Mouse (Mus musculus) midbrain, embryonic 11.5 days (tissue): ENCODE data around the gene Tmem132c. TPM values are rescaled to one million over a fixed set of nuclear protein-coding genes. Genes with fewer than 3 reads are reported as not detected.
A peak's percentile ranks its signal among the peaks of the same experiment; 100 is the strongest.

Experiments
- ATAC-seq: fragments of 200-750 bp; cut with Nextera tagmentation; 2 replicates; pipeline ENCODE4 v1.8.0; 2017; ENCODE audit warnings: moderate TSS enrichment, moderate library complexity; ENCODE audit not compliant: low FRiP score
- DNase-seq: peaks from one replicate; pipeline ENCODE4 v3.0.0; 2015; ENCODE audit warnings: low spot score; ENCODE audit errors: missing footprints
- H3K27ac ChIP-seq: fragments of 300-500 bp; sonication (generic); 2 replicates; pipeline ENCODE4 v1.5.1; 2014; ENCODE audit warnings: low read depth, low read length
- H3K27me3 ChIP-seq: fragments of 300-500 bp; sonication (generic); 2 replicates; pipeline ENCODE4 v1.6.1; 2014; ENCODE audit warnings: mild to moderate bottlenecking, low read length, moderate library complexity, mixed read lengths; ENCODE audit not compliant: control insufficient read depth, insufficient read depth
- H3K36me3 ChIP-seq: fragments of 300-500 bp; sonication (generic); 2 replicates; pipeline ENCODE4 v1.6.1; 2014; ENCODE audit warnings: mild to moderate bottlenecking, low read length, moderate library complexity, mixed read lengths; ENCODE audit not compliant: control insufficient read depth, insufficient read depth
- H3K4me1 ChIP-seq: fragments of 300-500 bp; sonication (generic); 2 replicates; pipeline ENCODE4 v1.6.1; 2014; ENCODE audit warnings: low read length; ENCODE audit not compliant: control insufficient read depth, insufficient read depth
- H3K4me2 ChIP-seq: fragments of 300-500 bp; sonication (generic); 2 replicates; pipeline ENCODE4 v1.6.1; 2014; ENCODE audit warnings: mild to moderate bottlenecking, moderate library complexity
- H3K4me3 ChIP-seq: fragments of 300-500 bp; sonication (generic); 2 replicates; pipeline ENCODE4 v1.5.1; 2014; ENCODE audit warnings: low read depth, low read length
- H3K9ac ChIP-seq: fragments of 300-500 bp; sonication (generic); 2 replicates; pipeline ENCODE4 v1.6.1; 2014; ENCODE audit warnings: low read length
- H3K9me3 ChIP-seq: fragments of 300-500 bp; sonication (generic); 2 replicates; pipeline ENCODE4 v1.6.1; 2016; ENCODE audit warnings: low read length; ENCODE audit not compliant: control insufficient read depth
- WGBS: fragments of 180-500 bp; shearing (Covaris S2); extraction: QIAGEN DNeasy Blood & Tissue Kit; methylation state at CpG from one replicate; pipeline ENCODE4 v1.1.7; 2014; 5-methylcytosine and 5-hydroxymethylcytosine counted together
- polyA plus RNA-seq: library from polyadenylated mRNA; unstranded; fragments of >200 nt; fragmentation: Nextera tagmentation; extraction: Ambion mirVana; gene quantifications from 2 replicates; pipeline ENCODE4 v1.2.1, GENCODE M21; 2014

The Tmem132c gene
- polyA plus RNA-seq, 1 experiment from 2014 or later: 16.3 TPM

DNA sequence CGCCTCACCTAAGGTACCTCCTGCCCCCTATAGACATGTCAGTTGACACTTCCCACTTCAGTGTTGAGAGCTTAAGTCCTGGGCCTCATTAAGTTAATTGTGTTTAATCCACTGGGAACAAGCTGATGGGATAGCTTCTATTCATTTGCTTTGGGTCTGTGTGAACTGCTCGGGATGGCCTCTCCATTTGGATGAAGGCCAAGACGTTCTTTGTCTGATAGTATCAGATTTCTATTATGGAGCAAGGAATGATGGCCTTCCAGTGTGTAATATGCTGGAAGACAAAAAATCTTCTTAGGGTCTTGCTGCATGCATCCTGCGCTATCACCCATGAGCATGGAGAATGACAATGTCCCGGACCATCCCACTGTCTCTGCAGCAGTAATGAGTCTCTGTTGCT lies 141.0 kb downstream of the Tmem132c start:
- Histone ChIP-seq H3K9me3 (no peaks in the 10 kb centered on the region), H3K27me3 (no peaks in the 10 kb centered on the region), H3K4me2 (no peak overlapping the region), H3K4me1 (no peaks in the 10 kb centered on the region), H3K36me3 (no peaks in the 10 kb centered on the region), H3K27ac (no peak overlapping the region), H3K9ac (no peak overlapping the region), H3K4me3 (no peak overlapping the region)
- 71% methylated on average over 5 of the region's 5 CpGs for WGBS
- no peak for DNase-seq
- ATAC-seq: no peak

DNA sequence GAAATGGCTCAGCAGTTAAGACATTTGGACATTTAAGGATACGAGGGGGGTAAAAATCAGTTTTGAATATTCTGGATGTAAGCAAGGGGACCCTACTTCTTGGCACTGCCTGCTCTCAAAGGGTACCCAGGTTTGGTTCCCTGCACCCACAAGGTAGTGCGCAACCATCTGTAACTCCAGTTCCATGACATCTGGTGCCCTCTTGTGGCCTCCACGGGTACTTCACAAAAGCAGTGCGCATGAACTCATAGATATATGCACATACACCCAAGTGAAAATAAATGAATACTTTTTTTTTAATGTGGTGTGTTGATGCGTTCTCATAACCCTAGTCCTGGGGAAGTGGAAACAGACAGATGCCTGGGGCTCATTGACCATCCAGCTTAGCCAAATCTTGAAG lies 149.6 kb downstream of the Tmem132c start:
- DNase-seq (no peak), ATAC-seq (no peak)
- H3K9ac ChIP-seq: no peak overlapping the region
- H3K27ac ChIP-seq: no peak overlapping the region
- H3K4me1 ChIP-seq: no peaks in the 10 kb centered on the region
- no peaks in the 10 kb centered on the region for H3K27me3 ChIP-seq
- H3K4me2 ChIP-seq: no peak overlapping the region
- no peak overlapping the region for H3K4me3 ChIP-seq
- no peaks in the 10 kb centered on the region for H3K36me3 ChIP-seq
- H3K9me3 ChIP-seq: peaks cover 10% of the 10 kb centered on the region
- WGBS: 96% methylated on average over 5 of the region's 5 CpGs

DNA sequence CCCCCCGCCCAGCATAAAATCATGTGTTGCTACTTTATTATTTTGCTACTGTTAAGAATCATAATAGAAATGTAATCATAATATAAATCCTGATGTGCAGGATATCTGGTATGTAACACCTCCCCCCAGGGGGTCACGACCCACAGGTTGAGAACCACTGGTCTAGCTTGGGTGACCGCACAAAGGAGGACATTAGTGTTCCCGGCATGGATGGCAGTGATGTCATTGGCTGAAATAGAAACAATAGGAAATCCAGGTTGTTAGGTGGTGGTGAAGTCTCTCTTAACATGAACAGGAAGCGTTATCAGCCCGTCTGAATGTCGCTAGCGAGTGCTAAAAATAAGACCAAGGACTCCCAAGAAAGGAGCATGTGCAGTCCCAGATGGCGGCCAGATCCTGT lies 155.3 kb downstream of the Tmem132c start:
- Histone ChIP-seq H3K4me1 (peaks cover 5% of the 10 kb centered on the region; the same call in 1 of the 2 replicates), H3K4me3 (no peak overlapping the region), H3K27me3 (no peaks in the 10 kb centered on the region), H3K4me2 (no peak overlapping the region), H3K27ac (no peak overlapping the region), H3K9ac (no peak overlapping the region), H3K36me3 (no peaks in the 10 kb centered on the region), H3K9me3 (no peaks in the 10 kb centered on the region; the same call in 1 of the 2 replicates)
- WGBS: 89% methylated on average over 9 of the region's 9 CpGs
- ATAC-seq (no peak), DNase-seq (no peak)

DNA sequence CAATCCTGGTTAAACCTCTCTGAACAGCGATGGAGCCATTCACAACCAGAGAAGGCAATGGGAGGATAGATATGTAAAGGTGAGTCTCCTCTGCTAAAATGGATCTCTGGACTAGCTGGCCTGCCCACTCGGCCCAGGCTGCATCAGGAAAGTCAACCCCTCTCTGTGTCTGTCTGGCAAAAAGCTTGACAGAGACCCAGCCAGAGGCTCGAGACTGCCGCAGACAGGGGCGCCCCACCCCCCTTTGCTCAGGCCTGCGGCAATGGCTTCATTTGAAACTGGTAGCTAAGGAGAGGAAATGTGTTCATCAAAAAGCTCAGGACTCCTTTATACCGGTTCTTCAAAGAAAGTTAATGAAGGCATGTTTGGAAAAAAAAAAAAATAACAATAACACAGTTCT lies 156.4 kb downstream of the Tmem132c start:
- no peak overlapping the region for H3K27ac ChIP-seq
- H3K4me1 ChIP-seq: peaks cover 5% of the 10 kb centered on the region; the same call in 1 of the 2 replicates
- no peaks in the 10 kb centered on the region for H3K27me3 ChIP-seq
- no peak overlapping the region for H3K9ac ChIP-seq
- H3K4me2 ChIP-seq: no peak overlapping the region
- ATAC-seq (peak; percentile 33; the same call in 1 of the 2 replicates), DNase-seq (peak; percentile 85)
- H3K36me3 ChIP-seq: no peaks in the 10 kb centered on the region
- 16% methylated on average over 7 of the region's 7 CpGs for WGBS
- H3K4me3 ChIP-seq: no peak overlapping the region
- no peaks in the 10 kb centered on the region for H3K9me3 ChIP-seq

DNA sequence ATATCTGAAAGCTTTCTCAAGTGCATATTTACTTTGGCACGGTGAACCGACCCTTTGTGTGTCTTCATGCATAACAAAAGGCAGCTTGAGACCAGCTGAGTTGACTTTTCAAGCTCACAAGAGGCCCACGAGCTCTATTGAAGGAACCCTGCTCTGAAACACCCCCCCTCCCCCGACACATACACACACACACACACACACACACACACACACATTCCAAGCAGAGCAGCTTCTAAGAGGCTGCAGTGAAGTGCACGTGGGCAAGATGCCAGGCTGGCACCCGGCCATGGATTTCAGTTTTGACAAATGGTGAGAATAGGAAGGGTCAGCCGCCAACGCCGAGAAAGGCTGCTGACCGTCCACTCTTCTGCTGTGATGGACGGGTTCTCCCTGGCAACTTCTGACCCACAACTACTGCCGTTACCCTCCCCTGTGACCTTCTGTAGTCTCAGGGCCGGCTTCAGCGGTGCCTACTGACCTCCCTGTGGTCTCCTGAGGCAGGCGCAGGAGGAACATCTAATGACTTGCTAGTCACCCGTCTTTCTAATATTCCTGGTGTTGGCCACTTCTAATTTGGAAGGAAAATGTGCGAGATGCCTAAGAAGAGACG lies 163.9 kb downstream of the Tmem132c start:
- H3K4me3 ChIP-seq: no peak overlapping the region
- no peaks in the 10 kb centered on the region for H3K36me3 ChIP-seq
- peaks cover 2% of the 10 kb centered on the region; the same call in 1 of the 2 replicates for H3K9me3 ChIP-seq
- peaks cover 18% of the 10 kb centered on the region for H3K4me1 ChIP-seq
- H3K27me3 ChIP-seq: no peaks in the 10 kb centered on the region
- no peak overlapping the region for H3K4me2 ChIP-seq
- peak; percentile 68; the same call in 1 of the 2 replicates for ATAC-seq
- H3K9ac ChIP-seq: no peak overlapping the region
- WGBS: 49% methylated on average over 18 of the region's 18 CpGs
- H3K27ac ChIP-seq: peak overlapping the region; percentile 21; the same call in 1 of the 2 replicates
- DNase-seq: peak; percentile 89

DNA sequence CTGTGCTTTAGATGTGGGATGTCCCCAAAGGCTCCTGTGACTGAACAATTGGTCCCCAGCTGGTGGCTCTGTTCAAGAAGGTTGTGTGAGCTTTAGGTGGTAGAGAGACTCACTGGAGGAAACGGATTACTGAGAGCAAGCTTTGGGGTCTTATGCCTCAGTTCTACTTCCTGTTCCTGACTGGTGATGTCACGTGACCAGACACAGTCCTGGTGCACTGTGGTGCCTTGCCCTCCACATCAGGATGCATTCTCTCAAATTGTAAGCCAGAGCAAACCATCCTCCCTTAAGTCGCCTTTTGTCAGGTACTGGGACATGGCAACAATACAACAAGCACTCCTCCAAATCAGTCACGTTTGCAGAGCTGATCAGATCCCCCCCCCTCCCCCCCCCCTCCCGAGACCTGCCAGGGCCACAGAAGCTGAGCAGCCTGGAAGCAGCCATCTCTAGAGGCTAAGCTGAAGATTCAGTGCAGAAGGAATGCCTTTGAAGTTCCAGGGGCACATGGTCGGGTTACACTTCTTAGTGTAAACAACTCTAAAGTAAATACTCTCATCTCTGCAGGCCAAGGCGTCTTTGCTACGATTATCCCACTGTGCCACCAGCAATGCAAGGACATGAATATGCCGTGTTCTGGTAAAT lies 164.5 kb downstream of the Tmem132c start:
- Histone ChIP-seq H3K27ac (peak overlapping the region; percentile 21; the same call in 1 of the 2 replicates), H3K27me3 (no peaks in the 10 kb centered on the region), H3K4me1 (peaks cover 18% of the 10 kb centered on the region), H3K9ac (no peak overlapping the region), H3K9me3 (peaks cover 2% of the 10 kb centered on the region; the same call in 1 of the 2 replicates), H3K36me3 (no peaks in the 10 kb centered on the region), H3K4me2 (peak overlapping the region; percentile 9; the same call in 1 of the 2 replicates), H3K4me3 (no peak overlapping the region)
- DNase-seq: peak; percentile 90
- WGBS: 9% methylated on average over 8 of the region's 9 CpGs
- ATAC-seq: peak; percentile 69; the same call in 1 of the 2 replicates

DNA sequence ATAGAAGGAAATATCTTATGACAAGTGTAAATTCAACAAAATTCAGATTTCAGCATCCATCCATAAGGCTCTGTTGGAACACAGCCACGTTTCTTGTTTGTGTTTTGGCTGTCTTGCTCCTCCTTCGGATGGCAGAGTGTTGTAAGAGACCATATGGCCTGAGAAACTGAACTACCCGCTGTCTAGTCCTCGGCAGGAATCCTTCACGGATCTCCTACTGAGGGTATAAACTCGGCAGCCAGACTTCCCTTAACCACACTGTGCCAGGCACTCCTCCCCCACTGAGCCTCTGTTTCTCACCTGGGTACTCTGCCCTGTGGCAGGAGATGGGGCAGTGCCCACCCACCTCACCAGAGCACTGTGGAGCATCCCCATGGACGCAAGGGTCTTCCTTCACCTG lies 174.9 kb downstream of the Tmem132c start:
- H3K27ac ChIP-seq: no peak overlapping the region
- H3K4me1 ChIP-seq: no peaks in the 10 kb centered on the region
- H3K27me3 ChIP-seq: no peaks in the 10 kb centered on the region
- no peak overlapping the region for H3K4me2 ChIP-seq
- no peak overlapping the region for H3K4me3 ChIP-seq
- WGBS: 76% methylated on average over 7 of the region's 7 CpGs
- ATAC-seq (no peak), DNase-seq (peak; percentile 77)
- H3K9ac ChIP-seq: no peak overlapping the region
- no peaks in the 10 kb centered on the region for H3K9me3 ChIP-seq
- no peaks in the 10 kb centered on the region for H3K36me3 ChIP-seq

DNA sequence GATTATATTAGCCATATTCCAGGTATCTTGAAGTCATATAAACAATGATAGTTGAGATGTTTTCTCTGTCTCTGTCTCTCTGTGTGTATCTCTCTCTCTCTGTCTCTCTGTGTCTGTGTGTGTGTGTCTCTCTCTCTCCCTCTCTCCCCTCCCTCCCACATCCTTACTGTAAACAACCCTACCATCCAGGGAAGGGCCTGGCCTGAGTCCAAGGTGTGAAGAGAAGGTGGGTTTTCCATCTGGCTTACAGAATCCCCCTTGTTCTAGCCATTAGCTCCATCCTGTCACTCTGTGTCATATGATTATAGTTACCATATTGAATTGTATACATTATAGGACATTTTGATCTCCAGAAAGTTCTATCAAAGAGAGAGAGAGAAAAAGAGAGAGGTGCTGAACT lies 182.3 kb downstream of the Tmem132c start:
- no peak overlapping the region for H3K27ac ChIP-seq
- H3K27me3 ChIP-seq: no peaks in the 10 kb centered on the region
- H3K4me1 ChIP-seq: no peaks in the 10 kb centered on the region
- H3K36me3 ChIP-seq: no peaks in the 10 kb centered on the region
- ATAC-seq: no peak
- H3K9ac ChIP-seq: no peak overlapping the region
- no peak overlapping the region for H3K4me2 ChIP-seq
- H3K4me3 ChIP-seq: no peak overlapping the region
- no peak for DNase-seq
- no peaks in the 10 kb centered on the region for H3K9me3 ChIP-seq

DNA sequence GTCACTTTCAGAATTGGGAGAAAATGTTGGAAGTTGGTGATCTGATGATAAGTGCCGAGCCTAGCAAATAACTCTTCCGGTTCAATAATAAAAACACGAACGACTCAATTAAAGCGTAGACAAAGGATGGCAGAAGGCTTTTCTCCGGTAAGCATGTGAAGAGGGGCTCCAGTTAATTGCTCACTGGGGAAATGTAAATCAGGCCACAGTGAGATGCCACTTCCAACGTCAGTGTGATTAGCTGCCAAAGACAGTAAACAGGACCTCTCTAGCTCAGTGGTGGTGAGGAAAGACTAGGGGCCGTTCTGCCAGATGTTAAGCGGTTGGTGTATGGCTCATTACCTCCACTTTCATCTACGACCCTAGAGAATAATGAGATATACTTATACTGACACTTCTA lies 187.5 kb downstream of the Tmem132c start:
- no peaks in the 10 kb centered on the region for H3K36me3 ChIP-seq
- H3K9me3 ChIP-seq: no peaks in the 10 kb centered on the region
- ATAC-seq (no peak), DNase-seq (peak; percentile 72)
- H3K4me1 ChIP-seq: no peaks in the 10 kb centered on the region
- H3K9ac ChIP-seq: no peak overlapping the region
- 78% methylated on average over 10 of the region's 10 CpGs for WGBS
- no peak overlapping the region for H3K4me3 ChIP-seq
- H3K27me3 ChIP-seq: no peaks in the 10 kb centered on the region
- no peak overlapping the region for H3K4me2 ChIP-seq
- no peak overlapping the region for H3K27ac ChIP-seq
